Mouse (Mus musculus) hindbrain, embryonic 13.5 days (tissue): ENCODE results near the gene Olfr319. TPM values are rescaled to one million over a fixed set of nuclear protein-coding genes. Genes with fewer than 3 reads are reported as not detected.
"Not testable (repeated sequence)": the region's sequence is repeated elsewhere in the genome, so short reads cannot be mapped to it uniquely, and the experiment has no call there.

ENCODE experiments used
- ATAC-seq: fragments of 200-750 bp; cut with Nextera tagmentation; 2 replicates; pipeline ENCODE4 v1.8.0; 2017; ENCODE audit warnings: moderate TSS enrichment; ENCODE audit not compliant: low FRiP score
- H3K27ac ChIP-seq: fragments of 300-500 bp; sonication (generic); 2 replicates; pipeline ENCODE4 v1.5.1; 2015; ENCODE audit warnings: inconsistent platforms, mild to moderate bottlenecking, moderate library complexity
- H3K27me3 ChIP-seq: fragments of 300-500 bp; sonication (generic); 2 replicates; pipeline ENCODE4 v1.6.1; 2015; ENCODE audit warnings: mild to moderate bottlenecking, inconsistent platforms
- H3K36me3 ChIP-seq: fragments of 300-500 bp; sonication (generic); 2 replicates; pipeline ENCODE4 v1.6.1; 2015; ENCODE audit warnings: mild to moderate bottlenecking, inconsistent platforms
- H3K4me1 ChIP-seq: fragments of 300-500 bp; sonication (generic); replicated peaks from 2 replicates; pipeline ENCODE4 v1.6.1; 2015; ENCODE audit warnings: inconsistent platforms
- H3K4me2 ChIP-seq: fragments of 300-500 bp; sonication (generic); 2 replicates; pipeline ENCODE4 v1.6.1; 2015; ENCODE audit warnings: inconsistent platforms, mild to moderate bottlenecking, moderate library complexity
- H3K4me3 ChIP-seq: fragments of 300-500 bp; sonication (generic); 2 replicates; pipeline ENCODE4 v1.5.1; 2015; ENCODE audit warnings: mild to moderate bottlenecking, inconsistent platforms
- H3K9ac ChIP-seq: fragments of 300-500 bp; sonication (generic); 2 replicates; pipeline ENCODE4 v1.6.1; 2015; ENCODE audit warnings: mild to moderate bottlenecking, inconsistent platforms
- H3K9me3 ChIP-seq: fragments of 300-500 bp; sonication (generic); 2 replicates; pipeline ENCODE4 v1.6.1; 2016; ENCODE audit warnings: inconsistent platforms
- WGBS: fragments of 180-500 bp; shearing (Covaris S2); methylation state at CpG from one replicate; pipeline ENCODE4 v1.1.7; 2015; 5-methylcytosine and 5-hydroxymethylcytosine counted together
- polyA plus RNA-seq: library from polyadenylated mRNA; unstranded; fragments of >200 nt; fragmentation: Nextera tagmentation; extraction: Ambion mirVana; gene quantifications from 2 replicates; pipeline ENCODE4 v1.2.1, GENCODE M21; 2015

Gene Olfr319
- polyA plus RNA-seq = not detected in 2 replicates

DNA sequence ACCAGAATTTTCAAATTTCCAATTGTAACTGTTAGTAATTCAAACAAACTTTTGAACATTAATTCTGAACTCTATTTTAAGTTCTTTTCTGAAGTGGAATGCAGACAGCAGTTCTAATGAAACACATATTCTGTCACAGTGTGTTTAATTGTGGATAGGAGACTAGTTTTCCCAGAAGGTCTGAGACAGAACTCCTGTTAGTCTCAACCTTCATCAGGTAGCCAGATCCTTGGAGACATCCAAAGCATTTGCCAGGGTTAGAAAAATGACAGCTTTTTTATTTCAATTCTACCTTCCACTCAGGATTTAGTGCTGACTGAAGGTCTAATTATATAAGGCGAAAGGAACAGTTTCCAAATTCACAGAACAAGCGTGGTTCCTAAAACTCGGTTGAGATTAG is at the start of gene Olfr319:
Olfr319 (plus strand) TSS at position 301 of the 400 bp plus-strand sequence.
- H3K36me3 ChIP-seq = no peaks in the 10 kb centered on the region
- H3K4me1 ChIP-seq = no peaks in the 10 kb centered on the region
- no peak for ATAC-seq
- H3K4me3 ChIP-seq = no peak within 1 kb of the TSS
- WGBS = 91% methylated on average over 3 of the region's 3 CpGs
- peaks cover 12% of the 10 kb centered on the region for H3K9me3 ChIP-seq
- no peaks in the 10 kb centered on the region for H3K27me3 ChIP-seq
- H3K27ac ChIP-seq = no peak within 1 kb of the TSS
- H3K4me2 ChIP-seq = no peak within 1 kb of the TSS
- no peak within 1 kb of the TSS for H3K9ac ChIP-seq

DNA sequence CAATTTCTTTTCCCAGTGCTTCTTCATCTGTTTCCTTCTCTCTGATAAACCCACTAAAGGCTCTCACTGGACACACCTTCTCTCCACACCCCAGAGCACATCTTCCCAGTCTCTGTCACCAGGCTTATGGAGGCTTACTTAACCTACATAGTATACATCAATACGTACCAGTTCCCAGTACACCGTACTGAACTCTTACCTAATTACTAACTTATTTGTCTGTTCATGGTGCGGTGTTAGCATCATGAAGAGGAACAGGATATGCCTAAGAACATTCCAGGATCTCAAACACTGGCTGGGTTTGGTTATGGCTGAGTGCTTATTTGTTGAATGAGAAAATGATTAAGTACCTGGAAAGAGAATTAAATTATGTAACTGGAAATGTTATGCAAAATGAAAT is 43.8 kb upstream of the Olfr319 start:
- Histone ChIP-seq H3K27ac (no peak overlapping the region), H3K9ac (no peak overlapping the region), H3K36me3 (no peaks in the 10 kb centered on the region), H3K4me1 (no peaks in the 10 kb centered on the region), H3K4me3 (no peak overlapping the region), H3K4me2 (no peak overlapping the region), H3K9me3 (no peaks in the 10 kb centered on the region), H3K27me3 (no peaks in the 10 kb centered on the region)
- 86% methylated on average over 3 of the region's 3 CpGs for WGBS
- no peak for ATAC-seq

DNA sequence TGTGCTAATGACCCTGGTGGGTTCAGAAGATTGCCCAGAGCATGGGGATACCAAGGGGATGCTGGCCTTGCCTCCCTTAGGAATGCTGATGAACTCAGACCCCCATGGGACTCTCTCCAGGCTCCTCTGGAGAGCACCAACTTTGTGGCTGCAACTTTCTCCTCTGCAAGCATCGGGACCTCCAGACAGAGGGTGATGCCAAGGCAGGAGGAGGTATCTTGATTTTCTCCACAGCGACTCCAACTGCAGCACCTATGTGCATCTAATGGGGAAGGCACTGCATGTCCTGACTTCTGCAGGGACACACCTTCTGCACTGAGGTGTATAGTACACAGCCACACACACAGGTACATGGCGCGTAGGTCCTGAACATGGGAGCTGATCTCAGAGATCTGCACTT is 40.4 kb upstream of the Olfr319 start, which contains the start of gene Olfr322:
Olfr322 (plus strand) TSS at position 187 of the 400 bp plus-strand sequence.
- WGBS = 86% methylated on average over 4 of the region's 4 CpGs
- Histone ChIP-seq H3K9me3 (no peaks in the 10 kb centered on the region), H3K27me3 (no peaks in the 10 kb centered on the region), H3K4me3 (no peak within 1 kb of the TSS), H3K36me3 (no peaks in the 10 kb centered on the region), H3K27ac (no peak within 1 kb of the TSS), H3K4me1 (no peaks in the 10 kb centered on the region), H3K4me2 (no peak within 1 kb of the TSS), H3K9ac (no peak within 1 kb of the TSS)
- no peak for ATAC-seq

DNA sequence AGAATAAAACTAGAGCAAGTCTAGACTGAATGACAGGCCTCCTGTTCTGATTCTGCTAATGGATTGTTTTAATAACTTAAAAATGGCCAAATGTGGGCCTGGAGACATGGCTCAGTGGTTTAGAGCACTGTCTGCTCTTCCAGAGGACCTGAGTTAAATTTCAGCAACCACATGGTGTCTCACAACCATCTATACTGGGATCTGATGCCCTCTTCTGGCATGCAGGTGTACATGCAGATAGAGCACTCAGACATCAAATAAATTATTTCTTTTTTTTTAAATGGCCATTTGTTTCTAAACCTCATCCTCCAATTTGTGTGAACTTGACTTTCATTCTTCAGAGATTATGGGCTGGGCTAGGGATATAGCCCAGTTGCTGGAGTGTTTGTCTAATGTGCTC is 29.7 kb upstream of the Olfr319 start:
- H3K27ac ChIP-seq = no peak overlapping the region
- H3K27me3 ChIP-seq = no peaks in the 10 kb centered on the region
- H3K9ac ChIP-seq = no peak overlapping the region
- no peaks in the 10 kb centered on the region for H3K4me1 ChIP-seq
- no peaks in the 10 kb centered on the region for H3K9me3 ChIP-seq
- no peak overlapping the region for H3K4me2 ChIP-seq
- ATAC-seq = no peak
- H3K4me3 ChIP-seq = no peak overlapping the region
- no peaks in the 10 kb centered on the region for H3K36me3 ChIP-seq

DNA sequence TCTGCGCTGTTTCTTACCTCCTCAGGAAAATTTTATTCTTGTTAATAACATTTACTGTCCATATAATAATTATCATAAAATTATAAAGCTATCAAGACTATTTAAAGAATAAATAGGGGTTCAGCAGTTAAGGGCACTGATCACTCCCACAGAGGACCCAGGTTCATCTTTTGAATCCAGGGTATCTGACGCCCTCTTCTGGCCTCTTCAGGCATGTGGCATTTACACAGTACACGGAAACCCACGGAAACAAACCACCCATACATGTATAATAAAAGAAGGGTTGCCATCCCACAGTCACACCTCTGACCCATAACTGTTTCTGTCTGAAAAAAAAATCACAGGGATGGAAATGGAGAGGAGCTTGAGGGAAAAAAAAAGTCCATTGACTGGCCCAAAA is 27.1 kb upstream of the Olfr319 start:
- WGBS = 64% methylated on average over 4 of the region's 4 CpGs
- H3K27ac ChIP-seq = no peak overlapping the region
- H3K4me3 ChIP-seq = no peak overlapping the region
- H3K4me2 ChIP-seq = no peak overlapping the region
- no peak overlapping the region for H3K9ac ChIP-seq
- H3K4me1 ChIP-seq = no peaks in the 10 kb centered on the region
- no peaks in the 10 kb centered on the region for H3K27me3 ChIP-seq
- no peaks in the 10 kb centered on the region for H3K9me3 ChIP-seq
- no peaks in the 10 kb centered on the region for H3K36me3 ChIP-seq
- no peak for ATAC-seq

DNA sequence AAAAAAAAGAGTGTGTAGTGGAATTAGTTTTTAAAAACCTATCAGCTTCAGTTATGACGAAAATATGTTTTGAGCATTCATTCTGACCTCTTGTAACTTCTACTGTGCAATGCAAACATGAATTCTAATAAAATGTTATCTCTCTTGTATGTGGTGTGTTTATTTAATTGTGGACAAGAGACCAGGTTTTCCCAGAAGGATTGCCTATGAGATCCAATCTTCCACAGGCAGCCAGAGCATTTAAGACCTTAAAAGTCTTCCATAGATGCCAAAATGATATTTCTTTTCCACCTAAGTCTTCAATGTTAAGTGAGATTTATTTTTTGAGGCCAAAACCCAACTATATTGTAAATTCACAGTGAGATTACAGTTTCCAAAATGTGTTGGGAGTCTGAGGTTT is 18.2 kb upstream of the Olfr319 start, which contains the start of gene Olfr320:
Olfr320 (plus strand) TSS at position 301 of the 400 bp plus-strand sequence.
- H3K4me1 ChIP-seq = no peaks in the 10 kb centered on the region

DNA sequence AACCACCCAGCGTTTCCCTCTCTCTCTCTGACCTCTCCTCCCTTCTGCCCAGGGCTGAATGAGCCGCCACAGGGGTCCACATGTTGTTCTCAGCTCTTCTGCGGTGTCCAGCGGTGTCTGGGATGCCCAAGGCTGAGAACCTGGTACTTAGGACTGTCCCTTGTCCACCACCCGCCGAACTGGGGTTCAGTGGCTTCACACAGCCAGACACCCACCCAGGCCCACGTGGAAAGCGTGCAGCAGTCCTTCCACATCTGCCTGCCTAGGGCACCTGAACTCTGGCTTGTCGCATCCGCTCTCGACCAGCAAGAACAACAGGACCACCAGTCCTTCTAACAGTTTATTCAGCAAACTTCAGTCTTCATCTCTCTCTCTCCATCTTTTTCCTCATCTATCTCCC is 10.1 kb downstream of the Olfr319 start:
- Histone ChIP-seq H3K27me3 (no peaks in the 10 kb centered on the region), H3K9ac (no peak overlapping the region), H3K36me3 (no peaks in the 10 kb centered on the region), H3K4me1 (no peaks in the 10 kb centered on the region), H3K4me3 (no peak overlapping the region), H3K9me3 (no peaks in the 10 kb centered on the region), H3K27ac (no peak overlapping the region), H3K4me2 (no peak overlapping the region)
- no peak for ATAC-seq
- 82% methylated on average over 11 of the region's 11 CpGs for WGBS

More for the DNA sequence above, 18.2 kb upstream of the Olfr319 start, which contains the start of gene Olfr320:
- H3K27me3 ChIP-seq = no peaks in the 10 kb centered on the region
- no peak within 1 kb of the TSS for H3K4me3 ChIP-seq
- no peaks in the 10 kb centered on the region for H3K36me3 ChIP-seq
- H3K4me2 ChIP-seq = no peak within 1 kb of the TSS
- 80% methylated on average over 1 of the region's 1 CpGs for WGBS
- H3K27ac ChIP-seq = no peak within 1 kb of the TSS
- H3K9ac ChIP-seq = no peak within 1 kb of the TSS
- no peak for ATAC-seq
- no peaks in the 10 kb centered on the region for H3K9me3 ChIP-seq

DNA sequence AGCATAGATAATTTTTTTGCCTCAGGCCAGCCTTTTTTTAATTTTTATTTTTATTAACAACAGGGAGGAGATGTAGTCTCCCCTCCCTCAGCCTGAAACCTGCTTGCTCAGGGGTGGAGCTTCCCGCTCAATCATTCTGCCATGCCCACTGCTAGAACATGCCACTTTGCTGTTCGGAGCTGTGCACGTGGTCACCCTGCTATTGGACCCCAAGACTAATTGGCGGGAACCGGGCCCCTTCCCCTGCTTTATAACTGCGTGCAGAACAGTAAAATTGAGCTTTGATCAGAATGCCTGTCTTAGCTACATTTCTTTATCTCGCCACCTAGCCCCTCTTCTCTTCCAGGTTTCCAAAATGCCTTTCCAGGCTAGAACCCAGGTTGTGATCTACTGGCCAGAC is 18.8 kb downstream of the Olfr319 start:
- H3K4me3 ChIP-seq, H3K4me1 ChIP-seq, H3K9me3 ChIP-seq, ATAC-seq, H3K4me2 ChIP-seq, H3K36me3 ChIP-seq, H3K27ac ChIP-seq, H3K9ac ChIP-seq, H3K27me3 ChIP-seq: not testable (repeated sequence)
- 94% methylated on average over 7 of the region's 7 CpGs for WGBS

DNA sequence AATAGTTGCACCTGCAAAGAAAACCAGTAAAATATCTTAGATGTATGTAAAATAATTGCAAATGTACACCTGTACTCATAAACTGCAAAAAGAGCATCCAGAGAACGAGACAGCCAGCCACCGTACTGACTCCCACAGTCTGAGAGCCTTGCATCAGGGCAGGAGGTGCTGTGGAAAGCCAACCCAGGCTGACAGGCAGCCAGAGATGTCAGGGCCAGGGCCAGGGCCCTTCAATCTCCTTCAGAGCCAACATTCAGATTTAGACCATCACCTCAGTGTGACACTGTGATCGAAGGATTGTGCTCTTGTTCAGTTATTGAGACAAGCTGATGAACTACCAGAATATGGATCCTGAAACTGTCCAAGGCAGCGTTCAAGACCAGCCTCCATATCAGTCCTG is 20.7 kb downstream of the Olfr319 start:
- H3K27ac ChIP-seq = no peak overlapping the region
- no peaks in the 10 kb centered on the region for H3K36me3 ChIP-seq
- H3K27me3 ChIP-seq = no peaks in the 10 kb centered on the region
- no peaks in the 10 kb centered on the region for H3K4me1 ChIP-seq
- H3K4me3 ChIP-seq = no peak overlapping the region
- 90% methylated on average over 4 of the region's 4 CpGs for WGBS
- no peaks in the 10 kb centered on the region for H3K9me3 ChIP-seq
- no peak for ATAC-seq
- no peak overlapping the region for H3K9ac ChIP-seq
- no peak overlapping the region for H3K4me2 ChIP-seq

DNA sequence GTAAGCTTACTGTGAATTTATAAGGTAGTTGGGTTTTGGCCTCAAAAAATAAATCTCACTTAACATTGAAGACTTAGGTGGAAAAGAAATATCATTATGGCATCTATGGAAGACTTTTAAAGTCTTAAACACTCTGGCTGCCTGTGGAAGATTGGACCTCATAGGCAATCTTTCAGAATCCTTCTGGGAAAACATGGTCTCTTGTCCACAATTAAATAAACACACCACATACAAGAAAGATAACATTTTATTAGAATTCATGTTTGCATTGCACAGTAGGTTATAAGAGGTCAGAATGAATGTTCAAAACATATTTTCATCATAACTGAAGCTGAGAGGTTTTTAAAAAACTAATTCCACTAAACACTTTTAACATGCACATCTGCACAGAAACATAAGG is 25.0 kb downstream of the Olfr319 start, which contains the start of gene Olfr318:
Olfr318 (minus strand) TSS at position 101 of the 400 bp plus-strand sequence.
- Histone ChIP-seq H3K27me3 (no peaks in the 10 kb centered on the region), H3K4me2 (no peak within 1 kb of the TSS), H3K36me3 (no peaks in the 10 kb centered on the region), H3K9ac (no peak within 1 kb of the TSS), H3K9me3 (no peaks in the 10 kb centered on the region), H3K27ac (no peak within 1 kb of the TSS), H3K4me1 (no peaks in the 10 kb centered on the region), H3K4me3 (no peak within 1 kb of the TSS)
- ATAC-seq = no peak

DNA sequence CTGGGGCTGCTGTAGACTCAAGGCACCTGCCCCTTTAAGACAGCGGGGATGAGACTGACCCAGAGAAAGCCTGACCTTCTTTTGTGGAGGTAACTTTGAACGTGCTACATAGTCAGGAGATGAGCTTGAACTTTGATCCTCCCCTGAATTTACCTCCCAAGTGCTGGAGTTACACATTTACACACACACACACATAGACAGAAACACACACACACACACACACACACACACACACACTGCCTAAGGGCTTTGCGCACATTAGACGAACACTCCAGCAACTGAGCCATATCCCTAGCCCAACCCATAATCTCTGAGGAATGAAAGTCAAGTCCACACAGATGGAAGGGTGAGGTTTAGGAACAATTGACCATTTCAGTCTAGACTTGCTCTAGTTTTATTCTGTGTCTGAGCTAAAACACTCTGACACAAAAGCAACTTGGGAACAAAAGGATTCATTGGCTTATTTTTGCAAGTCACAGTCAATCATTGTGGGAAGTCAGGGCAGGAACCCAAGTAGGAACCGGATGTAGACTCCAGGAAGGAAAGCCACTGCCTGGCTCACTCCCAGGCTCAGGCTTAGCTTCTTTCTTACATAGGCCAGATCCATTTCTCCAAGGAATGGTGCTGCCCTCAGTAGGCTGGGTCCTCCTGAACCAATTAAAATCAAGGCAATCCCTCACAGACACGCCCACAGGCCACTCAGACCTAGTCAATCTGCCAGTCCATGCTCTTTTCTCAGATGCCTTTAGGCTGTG is 29.1 kb downstream of the Olfr319 start:
- H3K27ac ChIP-seq, H3K4me1 ChIP-seq, H3K9ac ChIP-seq, H3K4me2 ChIP-seq, H3K27me3 ChIP-seq, H3K4me3 ChIP-seq, ATAC-seq, H3K36me3 ChIP-seq, H3K9me3 ChIP-seq: not testable (repeated sequence)
- WGBS = 86% methylated on average over 6 of the region's 6 CpGs

DNA sequence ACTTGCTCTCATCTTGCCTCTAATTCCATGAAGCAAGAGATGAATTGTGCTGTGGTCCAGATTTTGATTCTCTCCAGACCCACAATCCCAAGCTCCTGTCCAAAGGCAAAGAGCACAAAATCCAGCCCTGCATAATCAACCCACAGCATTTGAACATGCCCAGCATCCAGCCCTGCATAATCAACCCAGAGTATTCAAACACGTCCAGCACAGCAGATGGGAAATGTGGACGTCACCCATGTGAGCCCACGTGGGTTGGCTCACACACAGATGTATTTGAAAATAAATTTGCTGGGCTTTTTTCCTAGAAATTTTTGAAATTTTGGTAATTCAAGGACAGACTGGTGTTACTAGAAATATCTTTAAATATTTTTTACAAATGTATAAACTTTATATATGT is 34.4 kb downstream of the Olfr319 start:
- ATAC-seq = no peak
- Histone ChIP-seq H3K4me2 (no peak overlapping the region), H3K9ac (no peak overlapping the region), H3K4me3 (no peak overlapping the region), H3K27me3 (no peaks in the 10 kb centered on the region), H3K4me1 (no peaks in the 10 kb centered on the region), H3K9me3 (no peaks in the 10 kb centered on the region), H3K27ac (no peak overlapping the region), H3K36me3 (no peaks in the 10 kb centered on the region)
- WGBS = 48% methylated on average over 3 of the region's 3 CpGs

DNA sequence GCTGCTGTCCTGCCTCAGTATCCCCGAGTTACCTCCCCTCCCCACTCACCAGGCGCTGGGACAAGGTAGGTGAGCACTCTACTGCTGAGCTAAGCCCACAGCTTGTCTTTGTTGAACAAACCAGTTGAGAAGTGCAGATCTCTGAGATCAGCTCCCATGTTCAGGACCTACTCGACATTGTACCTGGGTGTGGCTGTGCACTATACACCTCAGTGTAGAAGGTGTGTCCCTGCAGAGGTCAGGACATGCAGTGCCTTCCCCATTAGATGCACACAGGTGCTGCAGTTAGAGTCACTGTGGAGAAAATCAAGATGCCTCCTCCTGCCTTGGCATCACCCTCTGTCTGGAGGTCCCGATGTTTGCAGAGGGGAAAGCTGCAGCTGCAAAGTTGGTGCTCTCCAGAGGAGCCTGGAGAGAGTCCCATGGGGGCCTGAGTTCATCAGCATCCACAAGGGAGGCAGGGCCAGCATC is 39.9 kb downstream of the Olfr319 start, which contains the start of gene Olfr317:
Olfr317 (minus strand) TSS at position 421 of the 471 bp plus-strand sequence.
- H3K4me3 ChIP-seq = no peak within 1 kb of the TSS
- H3K4me2 ChIP-seq = no peak within 1 kb of the TSS
- H3K36me3 ChIP-seq = no peaks in the 10 kb centered on the region
- H3K9ac ChIP-seq = no peak within 1 kb of the TSS
- no peaks in the 10 kb centered on the region for H3K9me3 ChIP-seq
- H3K4me1 ChIP-seq = no peaks in the 10 kb centered on the region
- WGBS = 79% methylated on average over 4 of the region's 4 CpGs
- no peaks in the 10 kb centered on the region for H3K27me3 ChIP-seq
- no peak for ATAC-seq
- H3K27ac ChIP-seq = no peak within 1 kb of the TSS
